Mouse (Mus musculus): ENCODE data around the gene Bmi1. TPM values are rescaled to one million over a fixed set of nuclear protein-coding genes. Genes with fewer than 3 reads are reported as not detected.

The Bmi1 gene
- 34.3 to 41.0 TPM (median 36.4 TPM) in 3 replicates for total RNA-seq (2017)

DNA sequence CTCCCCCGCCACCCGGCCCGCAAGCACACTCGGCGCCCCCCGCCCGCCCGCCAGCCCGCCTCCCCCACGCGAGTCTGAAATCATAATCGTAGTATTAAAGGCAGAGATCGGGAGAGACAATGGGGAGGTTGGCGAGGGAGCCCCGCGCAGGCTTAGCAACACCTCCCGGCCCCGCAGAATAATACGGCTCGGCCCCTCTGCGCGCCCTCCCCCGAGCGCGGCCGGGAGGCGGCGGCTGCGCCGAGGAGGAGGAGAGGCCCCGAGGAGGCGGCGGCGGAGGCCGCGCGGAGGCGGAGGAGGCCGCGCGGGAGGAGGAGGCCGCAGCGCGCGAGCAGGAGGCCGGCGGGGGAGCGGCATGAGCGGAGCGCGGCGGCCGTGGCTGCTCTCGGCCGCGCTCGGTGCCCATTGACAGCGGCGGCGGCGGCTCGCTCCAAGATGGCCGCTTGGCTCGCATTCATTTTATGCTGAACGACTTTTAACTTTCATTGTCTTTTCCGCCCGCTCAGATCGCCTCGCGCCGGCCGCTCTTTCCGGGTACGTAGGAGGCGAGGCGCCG is at the start of gene Bmi1:
Gene Bmi1, plus strand, starts transcription at position 83 of the 556 bp plus-strand sequence.
- no peak for ATAC-seq (replicated peaks; ENCODE audit: insufficient number of reproducible peaks, low FRiP score, low TSS enrichment, poor library complexity, severe bottlenecking)

DNA sequence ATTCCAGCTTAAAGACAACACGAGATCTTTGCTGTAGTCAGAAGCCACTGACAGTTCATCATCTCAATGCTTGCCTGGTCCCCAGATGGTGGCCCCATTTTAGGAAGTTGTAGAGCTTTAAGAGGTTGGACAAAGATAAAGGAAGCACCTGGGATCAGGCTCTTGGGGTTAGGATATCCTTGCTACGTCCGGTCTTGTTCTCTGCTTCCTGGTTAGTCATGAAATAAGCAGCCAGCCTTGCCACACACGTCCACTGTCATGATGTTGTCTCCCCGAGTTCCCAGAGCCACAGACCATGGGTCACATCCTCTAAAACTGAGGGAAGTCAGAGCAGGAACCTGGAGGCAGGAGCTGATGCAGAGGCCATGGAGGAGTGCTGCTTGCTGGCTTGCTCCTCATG is 46.3 kb upstream of the Bmi1 start:
- ATAC-seq (replicated peaks; ENCODE audit: insufficient number of reproducible peaks, low FRiP score, low TSS enrichment, poor library complexity, severe bottlenecking) = no peak

DNA sequence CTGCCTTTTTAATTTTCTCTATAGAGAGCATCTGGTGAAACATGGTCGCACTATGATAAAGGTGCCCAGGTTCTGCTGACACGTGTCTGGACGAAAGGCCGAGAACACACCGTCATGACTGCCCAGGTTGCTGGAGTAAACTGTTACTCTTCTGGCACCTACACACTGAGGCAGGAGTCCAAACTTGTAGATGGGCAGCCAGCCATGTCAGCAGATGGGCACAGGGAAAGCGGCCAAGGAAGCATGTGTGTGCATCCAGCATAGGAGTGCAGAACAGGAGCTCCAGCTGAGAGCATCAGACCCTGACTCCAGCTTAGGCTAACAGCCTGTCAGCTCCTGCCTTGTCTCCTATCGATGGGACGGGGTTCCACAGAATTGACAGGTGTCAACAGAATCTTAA is 41.8 kb upstream of the Bmi1 start:
- ATAC-seq (replicated peaks; ENCODE audit: insufficient number of reproducible peaks, low FRiP score, low TSS enrichment, poor library complexity, severe bottlenecking) = no peak

DNA sequence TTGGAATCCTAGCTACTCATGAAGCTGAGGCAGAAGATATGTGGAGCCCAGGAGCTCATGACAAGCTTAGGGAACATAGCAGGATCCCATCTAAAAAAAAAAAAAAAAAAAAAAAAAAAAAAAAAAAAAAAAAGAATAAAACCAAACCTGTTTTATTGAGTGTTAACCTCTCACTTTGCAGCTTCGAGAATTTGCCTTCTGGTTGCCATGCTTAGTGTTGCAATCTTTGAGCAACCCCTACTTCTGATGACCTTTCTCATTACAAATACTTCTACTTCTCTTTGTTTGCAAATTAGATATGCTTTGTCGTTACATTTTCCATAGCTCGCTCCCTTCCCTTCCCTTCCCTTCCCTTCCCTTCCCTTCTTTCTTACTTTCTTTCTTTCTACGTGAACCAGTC is 28.3 kb upstream of the Bmi1 start:
- no peak for ATAC-seq (replicated peaks; ENCODE audit: insufficient number of reproducible peaks, low FRiP score, low TSS enrichment, poor library complexity, severe bottlenecking)

DNA sequence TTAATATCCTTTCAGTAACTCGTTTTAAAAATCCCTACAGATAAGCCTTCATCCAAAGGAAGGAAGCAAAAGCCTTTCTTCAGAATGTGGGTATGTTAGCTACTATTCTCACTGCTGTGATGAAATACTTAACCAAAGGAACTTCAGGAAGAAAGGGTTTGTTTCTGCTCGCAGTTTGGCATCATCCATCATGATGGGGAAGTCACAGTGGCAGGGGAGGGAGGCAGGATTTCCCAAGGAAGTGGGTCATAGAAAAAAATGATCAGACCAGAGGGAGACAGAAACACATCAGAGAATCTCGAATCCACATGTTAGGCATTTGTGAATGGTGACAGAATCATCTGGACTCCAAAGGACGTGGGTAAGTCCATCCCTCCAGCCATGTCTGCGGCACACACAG is 22.0 kb upstream of the Bmi1 start:
- ATAC-seq (replicated peaks; ENCODE audit: insufficient number of reproducible peaks, low FRiP score, low TSS enrichment, poor library complexity, severe bottlenecking) = no peak

DNA sequence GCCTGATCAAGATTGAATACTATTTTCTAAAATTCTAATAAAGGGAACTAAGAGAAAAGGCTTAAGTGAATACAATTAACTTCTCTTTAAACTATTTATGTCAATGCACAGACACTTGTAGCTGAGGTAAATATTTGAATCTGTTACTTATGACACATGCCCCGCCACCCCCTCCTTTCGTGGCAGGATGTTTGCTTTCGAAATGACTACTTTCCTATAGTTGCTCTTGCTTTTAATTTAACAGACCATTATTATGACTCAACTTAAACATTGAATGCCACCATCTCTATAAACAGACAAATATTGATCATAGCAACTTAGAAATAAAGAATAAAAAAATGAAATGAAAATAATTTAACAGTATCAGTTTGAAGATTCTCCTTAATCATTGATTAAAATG is 12.8 kb upstream of the Bmi1 start:
- ATAC-seq (replicated peaks; ENCODE audit: insufficient number of reproducible peaks, low FRiP score, low TSS enrichment, poor library complexity, severe bottlenecking) = no peak

DNA sequence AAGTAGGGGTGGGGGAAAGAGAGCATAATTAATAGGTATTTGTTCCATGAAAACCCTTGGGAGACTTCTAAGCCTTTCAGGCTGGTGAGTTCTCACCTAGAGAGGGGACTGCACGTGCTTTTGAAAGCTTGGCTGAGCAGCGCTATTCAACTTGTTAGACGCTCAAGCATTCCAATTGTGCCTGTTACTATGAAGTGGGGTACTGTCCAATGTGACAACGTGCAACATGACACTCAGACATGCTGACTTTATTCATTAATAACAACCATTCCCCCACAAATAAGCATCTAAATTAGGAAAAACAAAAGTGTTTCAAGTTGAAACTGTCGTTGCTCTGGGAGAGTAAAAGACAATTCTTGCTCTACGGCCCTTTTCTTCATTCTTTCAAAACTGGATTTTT is 5.8 kb upstream of the Bmi1 start:
- ATAC-seq (replicated peaks; ENCODE audit: insufficient number of reproducible peaks, low FRiP score, low TSS enrichment, poor library complexity, severe bottlenecking) = no peak

DNA sequence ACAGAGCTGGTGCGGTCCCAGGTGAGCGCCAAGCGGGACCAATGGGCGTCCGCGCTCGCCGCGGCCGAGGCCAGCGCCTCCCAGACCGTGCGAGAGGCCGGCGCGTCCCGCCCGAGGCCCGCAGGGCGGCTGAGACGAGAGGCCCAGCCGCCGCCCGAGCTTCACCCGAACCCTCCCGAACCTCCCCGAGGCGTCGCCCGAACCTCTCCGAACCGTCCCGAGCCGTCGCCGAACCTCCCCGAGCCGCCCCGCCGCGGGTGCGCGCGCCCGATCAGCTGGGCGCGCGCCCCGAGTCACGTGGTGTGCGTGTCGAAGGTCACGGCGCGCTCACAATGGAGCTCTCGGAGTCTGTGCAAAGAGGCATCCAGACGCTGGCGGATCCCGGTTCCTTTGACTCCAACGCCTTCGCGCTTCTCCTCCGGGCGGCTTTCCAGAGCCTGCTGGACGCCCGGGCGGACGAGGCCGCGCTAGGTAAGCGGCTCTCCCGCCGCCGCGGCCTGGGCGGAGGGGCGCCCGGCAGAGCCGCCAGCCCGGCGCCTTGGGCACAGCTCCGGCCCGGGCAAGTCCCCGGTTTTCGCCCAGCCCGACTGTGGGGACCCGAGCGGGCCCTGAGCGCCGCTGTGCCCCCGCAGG is 4.6 kb upstream of the Bmi1 start, which contains the start of gene Commd3:
Gene Commd3, plus strand, starts transcription at position 252 of the 633 bp plus-strand sequence.
- peak; percentile 79 for ATAC-seq (replicated peaks; ENCODE audit: insufficient number of reproducible peaks, low FRiP score, low TSS enrichment, poor library complexity, severe bottlenecking)

DNA sequence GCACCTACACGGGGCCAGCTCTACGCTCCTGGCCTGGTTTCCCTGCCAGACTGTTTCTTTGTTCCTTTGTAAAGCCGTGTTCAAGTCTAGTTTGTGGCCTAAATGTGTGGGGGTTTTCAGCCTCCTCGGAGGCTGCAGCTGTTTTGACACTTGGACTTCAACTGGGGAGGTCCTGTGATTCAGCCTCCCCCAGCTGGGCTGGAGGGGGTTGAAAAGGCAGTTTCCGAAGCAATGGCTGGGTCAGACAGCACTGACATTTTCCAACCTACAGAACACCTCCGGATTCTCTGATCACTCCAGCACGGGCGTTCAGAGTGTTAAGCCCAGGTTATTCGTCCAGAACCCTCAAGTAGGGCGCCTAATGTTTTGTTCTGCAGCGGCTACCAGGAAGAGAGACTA is 4.1 kb upstream of the Bmi1 start:
- no peak for ATAC-seq (replicated peaks; ENCODE audit: insufficient number of reproducible peaks, low FRiP score, low TSS enrichment, poor library complexity, severe bottlenecking)

DNA sequence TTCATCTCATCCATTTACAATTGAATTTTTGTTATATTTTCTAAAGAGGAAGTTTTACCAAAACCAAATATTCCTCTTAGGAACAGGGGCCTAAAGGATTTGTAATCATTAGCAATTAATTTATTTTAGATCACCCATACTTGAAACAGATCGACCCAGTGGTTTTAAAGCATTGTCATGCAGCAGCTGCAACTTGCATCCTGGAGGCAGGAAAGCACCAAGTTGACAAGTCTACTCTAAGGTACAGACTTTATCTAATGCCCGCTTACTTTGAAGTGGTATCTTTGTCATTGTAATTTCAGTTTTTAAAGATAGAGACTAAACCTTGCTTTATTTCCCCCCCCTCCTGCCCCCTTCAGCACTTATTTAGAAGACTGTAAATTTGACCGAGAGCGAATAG is 3.1 kb upstream of the Bmi1 start:
- no peak for ATAC-seq (replicated peaks; ENCODE audit: insufficient number of reproducible peaks, low FRiP score, low TSS enrichment, poor library complexity, severe bottlenecking)

DNA sequence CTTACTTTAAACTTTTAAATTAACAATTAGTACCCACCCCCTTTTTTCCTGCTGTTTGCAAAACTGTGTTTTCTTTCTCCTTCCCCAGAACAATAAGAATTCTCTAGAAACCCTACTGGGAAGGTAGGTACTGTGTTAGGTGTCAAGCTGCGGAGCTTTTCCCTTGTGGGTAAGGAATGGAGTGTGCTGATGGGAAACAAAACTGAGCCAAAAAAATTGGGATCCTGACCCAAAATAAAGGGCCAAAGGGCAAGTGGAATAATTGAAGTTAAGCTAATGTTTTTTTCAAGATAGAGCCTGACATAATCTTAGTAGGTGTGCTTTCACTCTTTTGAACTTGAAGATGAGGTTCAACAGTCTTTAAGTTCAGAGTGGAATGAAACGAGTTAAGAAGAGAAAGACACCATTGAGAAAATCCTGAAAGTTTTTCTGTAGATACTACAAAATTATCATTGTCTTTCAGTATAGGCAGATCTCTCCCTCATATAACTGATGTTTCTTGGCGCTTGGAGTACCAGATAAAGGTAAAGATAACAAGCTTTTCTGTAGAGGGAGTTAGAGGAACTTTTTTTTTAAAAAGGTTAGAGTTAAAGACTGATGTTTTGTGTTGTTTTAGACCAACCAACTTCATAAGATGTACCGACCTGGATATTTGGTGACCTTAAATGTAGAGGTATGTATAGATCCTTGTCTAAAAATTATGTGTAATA is 2.5 kb upstream of the Bmi1 start:
- no peak for ATAC-seq (replicated peaks; ENCODE audit: insufficient number of reproducible peaks, low FRiP score, low TSS enrichment, poor library complexity, severe bottlenecking)

DNA sequence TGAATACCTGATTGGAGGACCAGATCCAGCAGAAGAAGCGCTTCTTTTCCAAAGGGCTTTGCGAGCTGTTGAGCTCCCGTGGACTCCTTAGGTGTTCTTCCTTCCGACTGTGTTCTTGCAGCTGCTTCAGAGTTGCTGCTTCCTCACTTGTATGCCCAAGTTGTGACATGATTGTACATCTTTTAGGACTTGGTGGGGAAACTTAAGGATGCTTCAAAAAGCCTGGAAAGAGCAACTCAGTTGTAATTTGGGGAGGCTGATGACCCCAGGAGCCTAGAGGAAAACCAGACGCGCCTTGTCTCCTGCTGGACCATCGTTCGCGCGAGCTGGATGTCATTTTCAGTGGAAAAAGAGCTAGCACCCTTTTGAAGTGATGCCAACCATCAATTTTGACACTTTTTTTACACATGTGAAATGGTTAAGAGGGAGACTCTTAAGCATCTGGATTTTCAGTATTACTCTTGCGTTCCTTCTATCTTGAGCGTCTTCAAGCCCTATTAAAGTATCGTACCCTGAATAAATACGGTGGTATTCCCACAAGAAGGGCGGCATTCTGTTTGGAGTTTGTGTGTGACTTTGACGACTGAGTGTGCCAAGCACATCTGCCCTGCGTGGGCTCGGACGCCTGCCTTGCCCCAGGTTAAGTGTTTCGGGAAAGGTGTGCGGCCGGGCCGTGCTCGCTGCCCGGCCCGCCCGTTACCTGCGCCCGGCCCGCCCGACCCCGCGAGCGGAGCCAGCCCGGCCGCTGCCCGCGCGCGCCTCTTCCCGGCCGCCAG is 949 bp upstream of the Bmi1 start:
- no peak for ATAC-seq (replicated peaks; ENCODE audit: insufficient number of reproducible peaks, low FRiP score, low TSS enrichment, poor library complexity, severe bottlenecking)

DNA sequence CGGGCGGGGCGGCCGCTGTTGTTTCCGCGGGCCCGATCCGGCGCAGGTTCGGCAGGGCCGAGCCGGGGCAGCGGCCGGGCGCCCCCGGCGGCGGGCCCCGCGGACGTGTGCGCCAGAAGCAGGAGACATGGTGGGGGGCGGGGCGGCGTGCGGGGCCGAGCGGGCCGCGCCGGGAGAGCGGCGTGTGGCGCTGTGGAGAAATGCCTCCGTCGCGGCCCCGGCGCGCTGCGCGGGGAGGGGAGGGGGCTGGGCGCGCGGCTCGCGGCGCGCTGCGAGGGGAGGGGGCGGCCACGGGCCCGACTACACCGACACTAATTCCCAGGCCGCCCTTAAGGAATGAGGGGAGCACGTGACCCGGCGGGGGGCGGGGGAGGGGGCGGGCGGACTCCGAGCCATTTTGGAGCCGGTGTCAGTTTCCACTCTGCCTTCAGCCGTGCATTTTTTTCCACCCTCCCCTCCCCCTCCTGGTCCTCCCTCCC is 322 bp upstream of the Bmi1 start:
- ATAC-seq (replicated peaks; ENCODE audit: insufficient number of reproducible peaks, low FRiP score, low TSS enrichment, poor library complexity, severe bottlenecking) = peak; percentile 37

DNA sequence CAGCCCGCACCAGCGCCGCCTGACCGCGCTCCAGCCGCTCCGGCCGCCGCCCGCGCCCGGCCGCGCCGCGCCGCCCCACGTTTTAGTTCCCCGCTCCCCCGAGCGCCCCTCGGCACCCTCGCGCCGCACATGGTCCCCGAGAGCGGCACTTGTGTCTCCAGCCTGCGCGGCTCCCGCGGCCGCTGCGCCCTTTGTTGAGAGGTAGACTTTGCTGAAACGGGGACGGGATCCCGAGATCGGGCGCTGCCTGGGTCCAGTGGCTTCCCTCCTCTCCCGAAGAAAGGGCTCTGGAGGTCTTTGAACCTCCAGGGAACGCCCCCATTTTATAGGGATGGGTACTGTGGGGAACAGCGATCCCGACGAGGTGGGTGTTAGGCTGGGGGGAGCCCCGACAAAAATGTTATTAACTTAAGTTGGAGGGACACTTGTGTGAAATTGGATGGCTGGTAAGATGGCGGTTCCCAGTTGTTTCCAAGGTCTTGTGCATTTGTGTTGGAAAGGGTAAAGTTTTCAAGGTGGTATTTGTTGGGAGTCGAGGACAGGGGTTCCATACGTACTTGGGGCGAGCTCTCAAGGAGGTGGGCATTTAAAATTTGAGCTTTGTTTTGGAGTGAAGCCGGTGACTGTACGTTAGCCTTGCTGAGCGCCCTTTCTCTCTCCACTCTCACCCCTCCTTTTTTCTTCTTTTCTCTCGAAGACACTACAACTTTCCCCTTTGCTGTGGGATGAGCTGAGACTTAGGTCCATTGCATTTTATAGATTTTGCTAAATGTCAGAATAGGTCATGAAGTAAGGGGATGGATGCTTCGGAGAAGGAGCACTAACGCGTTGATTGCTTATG is 1.0 kb downstream of the Bmi1 start:
- no peak for ATAC-seq (replicated peaks; ENCODE audit: insufficient number of reproducible peaks, low FRiP score, low TSS enrichment, poor library complexity, severe bottlenecking)

DNA sequence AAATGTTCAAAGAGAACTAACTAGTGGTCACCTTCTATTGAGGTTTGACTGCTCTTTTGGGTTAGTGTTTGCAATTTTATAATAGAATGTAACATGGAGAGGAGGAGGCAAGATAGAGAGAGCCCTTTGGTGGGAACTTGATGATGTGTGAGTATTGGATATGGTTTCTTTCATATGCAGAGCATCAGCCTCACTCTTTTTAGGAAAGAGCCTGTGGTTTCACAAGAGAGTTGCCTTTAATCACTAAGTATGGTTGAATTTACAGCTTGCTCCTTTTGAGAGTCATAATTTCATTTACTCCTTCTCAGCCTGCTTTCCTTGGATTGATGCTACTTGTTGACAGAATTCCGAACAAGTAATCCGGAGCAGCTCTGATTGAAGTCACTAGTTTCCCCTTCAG is 2.9 kb downstream of the Bmi1 start:
- ATAC-seq (replicated peaks; ENCODE audit: insufficient number of reproducible peaks, low FRiP score, low TSS enrichment, poor library complexity, severe bottlenecking) = no peak

DNA sequence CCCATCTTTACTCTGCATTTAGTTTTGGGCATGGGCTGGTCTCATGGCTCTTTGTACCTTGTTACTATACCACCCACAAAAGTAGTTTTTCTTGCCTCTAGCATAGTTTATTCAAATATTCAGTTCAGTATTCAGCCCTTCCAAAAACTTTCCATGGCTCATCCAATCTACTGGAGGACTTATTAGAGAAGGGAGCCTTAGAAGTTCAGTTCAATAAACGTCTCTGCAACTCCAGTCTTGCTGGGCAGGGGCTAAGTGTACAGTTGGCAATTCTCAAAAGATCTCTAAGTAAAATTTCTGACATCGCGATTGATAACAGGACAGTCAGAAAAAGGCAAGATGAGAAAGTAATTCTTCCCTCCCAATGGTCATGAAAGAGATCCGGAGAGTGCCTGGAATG is 3.7 kb downstream of the Bmi1 start:
- no peak for ATAC-seq (replicated peaks; ENCODE audit: insufficient number of reproducible peaks, low FRiP score, low TSS enrichment, poor library complexity, severe bottlenecking)

DNA sequence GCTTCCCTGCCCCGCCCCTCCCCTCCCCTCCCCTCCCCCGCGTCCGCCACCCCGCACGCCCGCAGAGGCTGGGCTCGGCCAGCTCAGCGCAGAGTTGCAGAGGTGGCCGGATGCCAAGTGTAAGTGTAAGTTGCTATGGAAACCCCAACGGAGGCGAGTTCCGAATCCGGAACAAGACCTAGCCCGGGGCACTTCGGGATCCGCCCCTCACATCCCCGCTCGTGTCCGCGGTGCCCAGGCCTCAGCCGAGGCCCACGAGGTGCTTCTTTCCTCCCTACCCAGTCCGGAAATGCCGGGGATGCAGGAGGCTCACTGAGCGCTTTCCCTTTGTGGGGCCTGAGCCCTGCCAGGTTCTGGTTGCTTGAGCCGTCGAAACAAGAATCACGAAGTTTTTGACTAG is 4.1 kb downstream of the Bmi1 start:
- ATAC-seq (replicated peaks; ENCODE audit: insufficient number of reproducible peaks, low FRiP score, low TSS enrichment, poor library complexity, severe bottlenecking) = peak; percentile 81

DNA sequence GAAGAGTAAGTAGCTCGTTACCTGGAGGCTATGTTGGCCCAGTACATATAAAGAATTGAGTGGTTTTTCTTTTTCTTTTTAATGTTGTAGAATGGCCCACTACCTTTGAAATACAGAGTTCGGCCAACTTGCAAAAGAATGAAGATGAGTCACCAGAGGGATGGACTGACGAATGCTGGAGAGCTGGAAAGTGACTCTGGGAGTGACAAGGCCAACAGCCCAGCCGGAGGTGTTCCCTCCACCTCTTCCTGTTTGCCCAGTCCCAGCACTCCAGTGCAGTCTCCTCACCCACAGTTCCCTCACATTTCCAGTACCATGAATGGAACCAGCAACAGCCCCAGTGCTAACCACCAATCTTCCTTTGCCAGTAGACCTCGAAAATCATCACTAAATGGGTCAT is 7.2 kb downstream of the Bmi1 start:
- ATAC-seq (replicated peaks; ENCODE audit: insufficient number of reproducible peaks, low FRiP score, low TSS enrichment, poor library complexity, severe bottlenecking) = no peak

DNA sequence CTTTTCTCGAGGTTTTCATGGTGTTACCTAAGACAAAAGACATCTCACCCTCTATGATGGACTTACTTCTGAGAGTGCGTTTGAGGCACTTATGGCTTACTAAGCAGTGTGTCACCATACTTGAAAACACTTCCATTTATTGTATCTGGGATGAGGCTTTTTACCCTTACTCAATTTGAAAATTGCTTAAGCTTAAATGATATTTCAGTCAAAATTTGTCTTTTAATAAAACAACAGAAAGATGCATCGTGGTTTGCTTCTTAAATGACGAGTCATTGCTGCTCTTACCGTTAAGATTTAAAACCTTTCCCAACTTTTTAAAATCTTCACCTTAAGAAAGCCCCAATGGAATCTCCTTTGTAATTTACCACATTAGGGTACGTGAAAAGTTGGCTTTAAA is 9.6 kb downstream of the Bmi1 start:
- no peak for ATAC-seq (replicated peaks; ENCODE audit: insufficient number of reproducible peaks, low FRiP score, low TSS enrichment, poor library complexity, severe bottlenecking)

All from monocyte, adult 5-6 weeks (primary cell).